Mouse (Mus musculus): Measurements from ENCODE around the gene Mettl7a2. TPM values are rescaled to one million over a fixed set of nuclear protein-coding genes. Genes with fewer than 3 reads are reported as not detected.
A peak's percentile ranks its signal among the peaks of the same experiment; 100 is the strongest.
"Not testable (repeated sequence)": the region's sequence is repeated elsewhere in the genome, so short reads cannot be mapped to it uniquely, and the experiment has no call there.

The Mettl7a2 gene
- polyA plus RNA-seq, 1 experiment from 2014 or later, result not detected

DNA sequence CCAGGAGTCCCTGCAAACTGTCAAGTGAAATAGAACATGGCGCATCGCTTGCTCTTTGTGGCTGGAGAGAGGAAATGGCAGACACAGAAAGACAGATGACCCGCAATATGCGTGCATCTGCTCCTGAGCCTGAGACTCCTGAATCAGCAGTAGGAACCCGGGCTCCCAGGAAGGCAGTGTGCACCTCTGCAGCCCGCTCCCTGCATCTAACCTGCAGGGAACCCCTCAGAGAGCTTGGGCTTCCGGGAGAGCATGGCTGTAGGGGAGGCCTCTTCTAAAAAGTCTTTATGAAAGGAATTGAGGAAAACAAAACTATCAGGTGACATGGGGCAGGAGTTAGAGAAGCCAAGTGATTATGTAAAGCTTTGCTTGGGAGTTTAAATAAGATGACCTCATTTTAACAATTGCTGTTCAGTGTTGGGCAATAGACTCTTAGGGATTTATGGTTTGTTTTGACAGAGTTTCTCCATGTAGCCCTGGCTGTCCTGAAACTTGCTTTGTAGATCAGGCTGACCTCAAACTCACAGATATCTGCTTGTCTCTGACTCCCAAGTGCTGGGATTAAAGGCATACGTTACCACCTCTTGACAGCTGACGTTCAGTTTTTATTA, 32.6 kb upstream of the Mettl7a2 start:
- Histone ChIP-seq H3K4me2 (no peak overlapping the region), H3K9ac (no peak overlapping the region), H3K27me3 (no peaks in the 10 kb centered on the region), H3K27ac (replicated peaks) (0 out of 2 replicates have a peak overlapping the region, but pooled peaks have one; percentile 15), H3K4me3 (replicated peaks) (no peak overlapping the region), H3K9me3 (replicated peaks) (no peaks in the 10 kb centered on the region), H3K36me3 (replicated peaks) (no peaks in the 10 kb centered on the region), H3K4me1 (replicated peaks) (peaks cover 16% of the 10 kb centered on the region)
- ATAC-seq (ENCODE audit: insufficient read depth), result no peak
- 56% methylated on average over 9 of the region's 9 CpGs for WGBS (ENCODE audit: insufficient replicate concordance)

DNA sequence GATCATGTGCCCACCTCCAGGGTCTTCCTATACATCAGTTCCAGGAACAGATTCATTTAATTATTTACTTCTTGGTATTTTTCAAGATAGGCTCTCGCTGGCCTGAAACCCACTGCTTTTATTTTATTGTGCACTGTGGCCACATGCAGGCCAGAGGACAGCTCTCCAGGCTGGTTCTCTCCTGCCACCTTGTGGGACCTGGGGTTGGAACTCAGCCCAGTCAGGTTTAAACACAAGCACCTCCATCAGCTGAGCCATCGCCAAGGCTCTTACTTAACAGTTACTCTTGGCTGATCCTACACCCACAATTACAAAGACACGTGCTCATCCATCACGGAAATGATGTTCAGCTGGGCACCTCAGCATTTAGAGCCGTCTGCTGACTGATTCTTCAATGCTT, 31.9 kb upstream of the Mettl7a2 start:
- no peak overlapping the region for H3K27ac ChIP-seq (replicated peaks)
- no peak for ATAC-seq (ENCODE audit: insufficient read depth)

DNA sequence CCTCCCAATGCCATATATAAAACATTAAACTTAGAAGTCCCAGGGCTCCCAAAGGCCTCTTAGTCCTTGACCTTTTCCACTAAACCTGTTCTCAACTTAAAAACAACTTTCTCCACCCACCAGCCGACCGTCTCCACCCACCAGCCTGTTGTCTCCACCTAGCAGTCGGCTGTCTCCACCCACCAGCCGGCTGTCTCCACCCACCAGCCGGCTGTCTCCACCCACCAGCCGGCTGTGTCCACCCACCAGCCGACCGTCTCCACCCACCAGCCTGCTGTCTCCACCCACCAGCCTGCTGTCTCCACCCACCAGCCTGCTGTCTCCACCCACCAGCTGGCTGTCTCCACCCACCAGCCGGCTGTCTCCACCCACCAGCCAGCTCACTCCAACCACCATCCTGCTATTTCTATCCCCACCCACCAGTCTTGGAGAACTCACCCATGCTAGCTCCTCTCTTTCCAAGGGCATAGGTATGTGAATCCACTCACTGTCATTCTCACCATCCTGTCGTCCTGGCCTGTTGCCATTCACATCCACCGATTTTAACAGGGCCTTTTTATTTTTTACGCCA, 28.9 kb upstream of the Mettl7a2 start:
- no peak for ATAC-seq (ENCODE audit: insufficient read depth)
- Histone ChIP-seq H3K4me1 (replicated peaks) (peaks cover 13% of the 10 kb centered on the region), H3K27ac (replicated peaks) (no peak overlapping the region), H3K4me3 (replicated peaks) (no peak overlapping the region), H3K4me2 (no peak overlapping the region), H3K36me3 (replicated peaks) (no peaks in the 10 kb centered on the region), H3K27me3 (no peaks in the 10 kb centered on the region), H3K9ac (no peak overlapping the region), H3K9me3 (replicated peaks) (no peaks in the 10 kb centered on the region)
- 46% methylated on average over 12 of the region's 12 CpGs for WGBS (ENCODE audit: insufficient replicate concordance)

More for the DNA sequence above, 31.9 kb upstream of the Mettl7a2 start:
- WGBS (ENCODE audit: insufficient replicate concordance), result 41% methylated on average over 5 of the region's 5 CpGs
- no peak overlapping the region for H3K4me2 ChIP-seq
- H3K27me3 ChIP-seq, result no peaks in the 10 kb centered on the region
- H3K4me3 ChIP-seq (replicated peaks), result no peak overlapping the region
- H3K4me1 ChIP-seq (replicated peaks), result peaks cover 16% of the 10 kb centered on the region
- H3K9me3 ChIP-seq (replicated peaks), result no peaks in the 10 kb centered on the region
- H3K9ac ChIP-seq, result no peak overlapping the region
- H3K36me3 ChIP-seq (replicated peaks), result no peaks in the 10 kb centered on the region

DNA sequence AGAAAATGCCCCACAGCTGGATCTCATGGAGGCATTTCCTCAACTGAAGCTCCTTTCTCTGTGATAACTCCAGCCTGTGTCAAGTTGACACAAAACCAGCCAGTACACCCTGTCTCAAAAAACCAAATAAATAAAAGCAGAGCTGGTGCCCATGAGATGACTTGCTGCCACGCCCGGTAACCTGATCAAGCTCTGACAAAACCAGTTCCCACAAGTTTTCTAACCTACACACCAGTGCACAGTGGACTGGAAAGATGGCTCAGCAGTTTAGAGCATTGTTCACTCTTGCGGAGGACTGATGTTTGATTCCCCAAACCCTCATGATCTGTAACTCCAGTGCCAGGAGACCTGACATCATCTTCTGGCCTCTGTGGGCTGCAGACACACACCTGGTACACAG, 27.8 kb upstream of the Mettl7a2 start:
- Histone ChIP-seq H3K27ac (replicated peaks) (no peak overlapping the region), H3K4me1 (replicated peaks) (peaks cover 12% of the 10 kb centered on the region), H3K4me3 (replicated peaks) (no peak overlapping the region), H3K4me2 (no peak overlapping the region), H3K36me3 (replicated peaks) (no peaks in the 10 kb centered on the region), H3K27me3 (no peaks in the 10 kb centered on the region), H3K9me3 (replicated peaks) (no peaks in the 10 kb centered on the region), H3K9ac (no peak overlapping the region)
- ATAC-seq (ENCODE audit: insufficient read depth), result no peak
- 71% methylated on average over 3 of the region's 3 CpGs for WGBS (ENCODE audit: insufficient replicate concordance)

DNA sequence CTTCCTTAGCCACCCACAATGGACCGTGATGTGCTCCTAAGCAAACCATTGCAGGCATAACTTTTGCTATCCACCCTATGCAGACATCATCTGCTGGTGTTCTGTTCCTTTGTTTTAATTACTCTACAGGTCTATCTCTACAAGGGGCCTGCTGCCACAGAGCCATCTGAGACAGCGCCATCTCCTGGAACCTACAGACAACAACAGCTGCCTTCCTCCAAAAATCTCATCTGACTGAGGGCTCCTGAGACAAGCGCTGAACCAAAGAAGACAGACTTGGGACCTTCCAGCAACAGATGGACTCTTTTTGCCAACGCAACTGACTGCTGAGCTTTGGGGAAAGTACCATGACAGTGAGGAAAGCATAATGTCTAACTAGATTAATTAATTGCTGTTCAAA, 24.9 kb upstream of the Mettl7a2 start:
- H3K27me3 ChIP-seq; H3K4me1 ChIP-seq (replicated peaks); H3K4me3 ChIP-seq (replicated peaks); ATAC-seq (ENCODE audit: insufficient read depth); H3K27ac ChIP-seq (replicated peaks); H3K9me3 ChIP-seq (replicated peaks); H3K9ac ChIP-seq; H3K4me2 ChIP-seq; H3K36me3 ChIP-seq (replicated peaks): not testable (repeated sequence)
- WGBS (ENCODE audit: insufficient replicate concordance), result 50% methylated on average over 4 of the region's 4 CpGs

DNA sequence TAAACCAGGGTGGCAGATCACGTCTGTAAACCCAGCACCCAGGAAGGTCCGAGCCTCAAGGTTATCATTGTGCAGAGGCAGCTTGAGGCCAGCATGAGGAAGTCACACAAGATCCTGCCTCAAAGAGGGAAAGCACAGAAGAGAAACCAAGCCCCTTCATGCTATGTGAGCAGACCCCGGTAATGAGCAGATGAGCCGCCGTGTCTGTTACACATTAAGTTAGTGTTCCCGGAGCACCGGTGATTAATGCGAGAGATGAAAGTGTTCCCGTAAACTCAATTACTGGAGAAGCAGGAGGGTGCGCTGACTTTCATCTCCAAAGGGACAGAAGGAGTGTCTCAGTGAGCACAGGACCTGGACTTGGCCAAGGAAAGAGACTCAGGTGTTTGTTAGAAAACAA, 23.7 kb upstream of the Mettl7a2 start:
- not testable (repeated sequence) for H3K4me3 ChIP-seq (replicated peaks); ATAC-seq (ENCODE audit: insufficient read depth); H3K27me3 ChIP-seq; H3K4me2 ChIP-seq; H3K4me1 ChIP-seq (replicated peaks); H3K36me3 ChIP-seq (replicated peaks); H3K27ac ChIP-seq (replicated peaks); H3K9ac ChIP-seq; H3K9me3 ChIP-seq (replicated peaks)
- 79% methylated on average over 10 of the region's 10 CpGs for WGBS (ENCODE audit: insufficient replicate concordance)

DNA sequence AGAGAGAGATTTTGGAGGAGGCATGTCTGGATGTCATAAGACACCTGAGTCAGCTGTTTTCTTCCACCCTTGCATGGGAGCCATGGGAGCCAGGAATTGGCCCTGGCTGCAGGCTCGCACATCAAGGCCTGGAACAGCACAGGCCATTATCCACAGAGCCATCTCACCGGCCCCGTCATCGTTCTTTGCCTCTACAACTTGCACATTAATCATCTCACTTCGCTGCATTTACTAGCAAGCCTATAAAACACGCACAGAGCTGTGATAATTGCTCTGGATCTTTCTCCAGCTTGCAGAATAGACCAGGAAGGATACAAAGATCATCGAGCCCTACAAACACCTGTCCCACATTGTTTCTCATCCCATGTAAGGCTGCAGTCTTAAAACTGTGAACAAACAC, 22.3 kb upstream of the Mettl7a2 start:
- ATAC-seq (ENCODE audit: insufficient read depth), result no peak
- WGBS (ENCODE audit: insufficient replicate concordance), result 78% methylated on average over 7 of the region's 7 CpGs

DNA sequence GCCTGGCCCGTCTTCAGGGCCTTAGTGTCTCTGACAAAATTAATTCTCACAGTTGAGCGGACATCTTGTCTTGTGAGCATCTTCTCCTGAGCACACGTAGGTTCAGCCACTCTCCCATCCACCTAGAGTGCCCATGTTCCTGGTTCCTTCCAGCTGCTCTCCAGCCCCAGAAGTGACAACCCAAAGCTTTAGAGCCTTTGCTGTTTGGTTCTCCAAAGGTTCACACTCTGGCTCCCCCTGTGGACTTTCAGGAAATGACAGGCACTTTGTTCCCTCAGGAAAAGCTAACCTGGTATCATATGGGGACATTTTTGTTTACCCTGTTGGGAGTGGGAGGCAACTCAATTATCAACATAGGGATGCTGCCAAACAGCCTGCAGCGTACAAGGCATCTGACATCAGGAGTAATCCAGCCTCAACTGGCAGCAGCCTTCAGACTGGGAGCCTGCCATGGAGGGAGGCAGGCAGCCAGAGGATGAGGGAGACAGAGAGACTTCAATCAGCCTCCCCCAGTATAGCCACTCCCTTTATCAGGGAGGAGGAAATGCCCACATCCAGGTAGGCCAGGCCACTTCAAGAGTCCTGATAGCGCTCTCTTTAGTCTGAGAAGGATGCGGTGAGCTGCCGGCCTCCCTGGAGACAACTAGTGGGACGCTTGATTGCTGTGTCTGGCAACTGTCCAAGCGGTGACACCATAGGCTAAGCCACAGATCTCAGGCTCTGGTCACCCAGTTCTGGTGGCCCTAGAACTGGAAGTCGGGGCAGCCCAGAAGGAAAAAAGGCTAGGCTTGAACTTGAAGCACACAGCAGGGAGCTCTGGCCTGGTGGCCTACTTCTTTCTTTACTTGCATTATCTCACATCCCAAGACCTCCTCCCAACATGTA, 20.7 kb upstream of the Mettl7a2 start:
- WGBS (ENCODE audit: insufficient replicate concordance), result 43% methylated on average over 3 of the region's 10 CpGs
- ATAC-seq (ENCODE audit: insufficient read depth), result not testable (repeated sequence)

More for the DNA sequence above, 22.3 kb upstream of the Mettl7a2 start:
- Histone ChIP-seq H3K36me3 (replicated peaks) (no peaks in the 10 kb centered on the region), H3K27ac (replicated peaks) (no peak overlapping the region), H3K27me3 (no peaks in the 10 kb centered on the region), H3K4me2 (no peak overlapping the region), H3K9ac (no peak overlapping the region), H3K9me3 (replicated peaks) (no peaks in the 10 kb centered on the region), H3K4me3 (replicated peaks) (no peak overlapping the region), H3K4me1 (replicated peaks) (no peaks in the 10 kb centered on the region)

DNA sequence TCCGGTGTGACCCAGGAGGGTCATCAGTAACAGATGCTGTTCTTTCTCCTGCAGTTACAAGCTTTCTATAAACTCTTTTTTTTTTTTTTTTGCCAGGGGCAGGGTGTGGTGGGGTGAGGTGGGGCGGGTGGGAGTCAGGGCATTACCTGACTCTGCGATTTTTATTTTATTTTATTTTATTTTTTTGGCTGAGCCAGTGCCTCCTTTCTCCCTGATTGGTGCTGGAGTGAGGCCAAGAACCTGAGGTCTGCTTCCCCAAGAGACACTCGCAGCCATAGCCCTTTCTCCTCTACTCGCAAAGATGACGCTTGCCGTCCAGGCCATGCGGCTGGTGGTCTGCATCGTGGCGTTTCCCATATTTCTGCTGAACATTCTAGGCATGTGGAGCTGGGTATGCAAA, 18.4 kb upstream of the Mettl7a2 start, which contains the start of gene Mettl7a3:
TSS of gene Mettl7a3 (plus strand) at position 301 of the 400 bp plus-strand sequence.
- Histone ChIP-seq H3K27me3 (no peaks in the 10 kb centered on the region), H3K4me2 (no peak within 1 kb of the TSS), H3K4me1 (replicated peaks) (no peaks in the 10 kb centered on the region), H3K36me3 (replicated peaks) (no peaks in the 10 kb centered on the region), H3K4me3 (replicated peaks) (no peak within 1 kb of the TSS), H3K27ac (replicated peaks) (no peak within 1 kb of the TSS), H3K9me3 (replicated peaks) (no peaks in the 10 kb centered on the region), H3K9ac (no peak within 1 kb of the TSS)
- no peak for ATAC-seq (ENCODE audit: insufficient read depth)
- 76% methylated on average over 10 of the region's 10 CpGs for WGBS (ENCODE audit: insufficient replicate concordance)

More for the DNA sequence above, 20.7 kb upstream of the Mettl7a2 start:
- not testable (repeated sequence) for H3K4me1 ChIP-seq (replicated peaks); H3K4me2 ChIP-seq; H3K4me3 ChIP-seq (replicated peaks); H3K9ac ChIP-seq; H3K27ac ChIP-seq (replicated peaks); H3K27me3 ChIP-seq; H3K36me3 ChIP-seq (replicated peaks); H3K9me3 ChIP-seq (replicated peaks)

DNA sequence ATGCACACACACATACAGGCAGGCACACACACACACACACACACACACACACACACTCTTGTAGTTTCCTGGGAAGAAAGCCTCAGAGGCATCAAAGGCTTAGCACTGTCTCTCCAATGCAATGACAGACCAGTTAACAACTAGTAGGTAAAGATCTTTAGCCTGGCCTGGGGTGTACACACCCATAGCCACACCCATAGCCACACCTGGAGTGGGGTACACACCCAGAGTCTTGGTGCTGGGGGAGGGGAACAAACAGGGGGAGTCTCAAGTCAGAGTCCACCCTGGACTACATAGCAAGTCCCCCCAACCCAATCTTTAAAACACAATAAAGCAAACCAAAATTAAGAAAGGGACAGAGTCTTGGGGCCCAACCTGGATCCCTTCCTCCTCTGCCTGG, 15.7 kb upstream of the Mettl7a2 start:
- not testable (repeated sequence) for H3K4me1 ChIP-seq (replicated peaks); H3K4me2 ChIP-seq; H3K9me3 ChIP-seq (replicated peaks); H3K9ac ChIP-seq; H3K27ac ChIP-seq (replicated peaks); H3K4me3 ChIP-seq (replicated peaks); H3K36me3 ChIP-seq (replicated peaks); H3K27me3 ChIP-seq
- ATAC-seq (ENCODE audit: insufficient read depth), result peak; percentile 65

DNA sequence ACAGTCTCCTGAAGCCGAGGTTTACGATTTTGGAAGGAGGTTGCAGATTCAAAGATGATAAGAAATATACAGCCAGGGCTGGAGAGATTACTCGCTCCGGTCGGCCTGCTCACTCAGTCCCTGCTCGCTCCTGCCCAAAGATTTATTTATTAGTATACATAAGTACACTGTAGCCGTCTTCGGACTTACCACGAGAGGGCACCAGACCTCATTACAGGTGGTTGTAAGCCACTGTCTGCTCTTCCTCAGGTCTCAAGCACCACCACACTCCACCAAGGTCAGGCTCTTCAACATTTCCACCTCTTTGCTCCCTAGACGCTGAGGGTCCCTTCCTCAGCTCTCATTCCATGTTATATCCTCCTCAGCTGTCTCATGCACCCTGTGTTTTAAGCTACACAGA, 15.2 kb upstream of the Mettl7a2 start:
- H3K27me3 ChIP-seq; H3K27ac ChIP-seq (replicated peaks); H3K9ac ChIP-seq; H3K36me3 ChIP-seq (replicated peaks); H3K4me1 ChIP-seq (replicated peaks); H3K4me3 ChIP-seq (replicated peaks); H3K9me3 ChIP-seq (replicated peaks); H3K4me2 ChIP-seq: not testable (repeated sequence)
- 22% methylated on average over 10 of the region's 10 CpGs for WGBS (ENCODE audit: insufficient replicate concordance)
- peak; percentile 53 for ATAC-seq (ENCODE audit: insufficient read depth)

All from liver, embryonic 15.5 days (tissue).